Mouse (Mus musculus): ENCODE results near the gene H2al3.

Gene H2al3

GRCm38 (mm10) chrX:9849403-9849802, at the start of gene H2al3:
H2al3 (plus strand) TSS chrX:9849703.
- DNase-seq (ENCODE audit: low read depth, low spot score): no peak

DNA sequence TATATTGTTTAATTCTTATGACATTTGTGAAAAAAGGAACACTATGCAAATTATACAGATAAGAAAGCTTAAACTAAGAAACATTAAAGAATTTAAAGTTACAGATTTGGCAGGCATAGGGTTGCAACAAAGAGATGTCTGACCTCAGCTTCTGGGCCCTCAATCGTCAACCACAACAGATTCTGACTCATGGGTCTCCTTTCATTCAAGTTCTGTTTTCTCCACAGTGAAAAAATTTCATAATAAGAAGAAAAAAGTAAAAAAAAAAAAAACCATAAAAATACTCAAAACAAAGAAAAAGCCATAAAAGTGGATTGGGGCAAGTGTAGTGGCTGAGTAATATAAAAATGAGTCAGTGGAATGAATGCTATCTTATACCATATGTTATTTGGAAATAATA, 39.4 kb upstream of the H2al3 start:
- DNase-seq (ENCODE audit: low read depth, low spot score): no peak

GRCm38 (mm10) chrX:9812469-9812868, 37.0 kb upstream of the H2al3 start:
- no peak for DNase-seq (ENCODE audit: low read depth, low spot score)

GRCm38 (mm10) chrX:9834779-9835178, 14.7 kb upstream of the H2al3 start:
- no peak for DNase-seq (ENCODE audit: low read depth, low spot score)

GRCm38 (mm10) chrX:9846628-9847027, 2.9 kb upstream of the H2al3 start, which contains the start of gene Hypm:
Hypm (plus strand) TSS chrX:9846928.
- no peak for DNase-seq (ENCODE audit: low read depth, low spot score)

- no peak for DNase-seq (ENCODE audit: low read depth, low spot score)
Measured at GRCm38 (mm10) chrX:9861859-9862258, 12.4 kb downstream of the H2al3 start.

DNA sequence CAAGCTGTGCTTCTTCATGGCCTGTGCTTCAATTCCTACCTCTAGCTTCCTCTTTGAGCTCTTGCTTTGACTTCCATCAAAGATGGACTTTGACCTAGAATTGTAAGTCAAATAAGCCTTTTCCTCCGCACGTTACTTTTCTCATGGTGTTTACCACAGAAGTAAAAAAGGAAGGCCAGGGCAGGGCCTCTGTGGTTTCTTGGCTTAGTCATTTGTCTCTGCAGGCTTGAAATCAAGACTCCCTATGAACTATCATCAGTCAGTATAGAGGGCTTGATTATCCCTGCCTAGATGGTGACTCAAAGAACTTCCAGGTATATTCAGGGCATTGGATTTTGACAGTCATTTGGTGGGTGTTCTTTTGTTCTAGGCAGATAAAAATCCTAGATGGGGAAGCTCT, 26.0 kb downstream of the H2al3 start:
- no peak for DNase-seq (ENCODE audit: low read depth, low spot score)

DNA sequence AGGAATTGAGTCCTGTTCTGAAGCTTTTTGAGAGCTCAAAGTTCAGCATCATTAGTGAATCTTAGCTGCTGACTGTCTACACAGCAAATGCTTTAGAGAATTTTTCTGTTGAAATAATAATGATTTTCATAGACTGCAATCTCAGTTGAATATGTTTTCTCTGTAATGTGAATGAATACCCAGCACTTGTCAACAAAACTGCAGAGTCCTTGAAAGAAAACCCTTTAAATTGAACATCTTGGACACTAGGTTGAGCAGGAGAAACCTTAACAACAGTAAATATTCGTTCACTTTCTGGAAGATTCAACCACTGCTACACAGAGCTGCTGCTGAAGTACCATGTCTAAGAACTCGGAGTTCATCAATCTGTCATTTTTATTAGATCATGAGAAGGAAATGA, 35.8 kb downstream of the H2al3 start, which contains the start of gene Sytl5:
Gene Sytl5 (plus strand): TSS at position 301 of the 400 bp plus-strand sequence.
- no peak for DNase-seq (ENCODE audit: low read depth, low spot score)

Data from brain, adult 2 months (tissue).